Comparison of ENCODE assay signal across 7 mouse cellular contexts in genomic region chr14:12346011-12346864, GRCm38 (mm10). TPM values are rescaled to one million over a fixed set of nuclear protein-coding genes. Genes with fewer than 3 reads are reported as not detected.
A peak's percentile ranks its signal among the peaks of the same experiment; 100 is the strongest.
DNase-seq lines count a peak whose midpoint lies in the region; ATAC-seq and TF ChIP-seq lines count a peak whose summit lies in the region.

No protein-coding gene starts in this region.

- no peaks in the 10 kb centered on the region for H3K9me3 ChIP-seq in embryonic facial prominence, embryonic 12.5 days
- no peaks in the 10 kb centered on the region for H3K9me3 ChIP-seq in hindbrain, postnatal 0 days (ENCODE audit: low read length)
- H3K9me3 ChIP-seq in neural tube, embryonic 13.5 days = no peaks in the 10 kb centered on the region

- intact Hi-C loops in left cerebral cortex, adult 2 months (cut with DNase I) = loop anchor here (2.0 kb wide), 1 partner anchor 45 kb away; no protein-coding TSS in a partner anchor
- intact Hi-C loops in left cerebral cortex, postnatal 36 days (cut with DNase I) = no loop called here

- H3K9ac ChIP-seq in embryonic facial prominence, embryonic 12.5 days = no peak overlapping the region
- no peak overlapping the region for H3K9ac ChIP-seq in hindbrain, postnatal 0 days (replicated peaks; ENCODE audit: low read length)
- no peak overlapping the region for H3K9ac ChIP-seq in neural tube, embryonic 13.5 days

- under 1% methylated on average over 50 of the region's 50 CpGs for WGBS in embryonic facial prominence, embryonic 12.5 days
- under 1% methylated on average over 50 of the region's 50 CpGs for WGBS in hindbrain, postnatal 0 days
- 1% methylated on average over 50 of the region's 50 CpGs for WGBS in neural tube, embryonic 13.5 days

- DNase-seq in left cerebral cortex, adult 2 months (ENCODE audit: extremely low spot score in 1 of 2, low spot score in 2 of 2) = peak in 1 of 2 experiments; percentile 27
- no peak for DNase-seq in left cerebral cortex, postnatal 36 days (ENCODE audit: low spot score in 2 of 2)
- DNase-seq in hindbrain, postnatal 0 days (ENCODE audit: low spot score) = no peak
- DNase-seq in gastrocnemius, adult 18-20 months (ENCODE audit: low spot score) = no peak
- no peak for DNase-seq in gastrocnemius, postnatal 25 days

- H3K36me3 ChIP-seq in embryonic facial prominence, embryonic 12.5 days = no peaks in the 10 kb centered on the region
- H3K36me3 ChIP-seq in hindbrain, postnatal 0 days (ENCODE audit: insufficient read depth, low read length) = no peaks in the 10 kb centered on the region
- no peaks in the 10 kb centered on the region for H3K36me3 ChIP-seq in neural tube, embryonic 13.5 days

- no peak for ATAC-seq in embryonic facial prominence, embryonic 12.5 days (ENCODE audit: insufficient number of reproducible peaks, insufficient read depth, low FRiP score, low TSS enrichment)
- no peak for ATAC-seq in hindbrain, postnatal 0 days
- no peak for ATAC-seq in neural tube, embryonic 13.5 days (ENCODE audit: low read depth)

- H3K4me2 ChIP-seq in embryonic facial prominence, embryonic 12.5 days (replicated peaks) = peak overlapping the region; percentile 33
- peak overlapping the region; percentile 21; the same call in 1 of the 2 replicates for H3K4me2 ChIP-seq in hindbrain, postnatal 0 days (ENCODE audit: low read depth, low read length)
- peak overlapping the region; percentile 3; the same call in 1 of the 2 replicates for H3K4me2 ChIP-seq in neural tube, embryonic 13.5 days

- H3K4me1 ChIP-seq in embryonic facial prominence, embryonic 12.5 days = peaks cover 17% of the 10 kb centered on the region
- no peaks in the 10 kb centered on the region for H3K4me1 ChIP-seq in hindbrain, postnatal 0 days (ENCODE audit: insufficient read depth, low read length)
- peaks cover 29% of the 10 kb centered on the region for H3K4me1 ChIP-seq in neural tube, embryonic 13.5 days (replicated peaks)

- peak overlapping the region; percentile 87 for H3K27ac ChIP-seq in left cerebral cortex, adult 2 months
- no peak overlapping the region for H3K27ac ChIP-seq in embryonic facial prominence, embryonic 12.5 days
- H3K27ac ChIP-seq in hindbrain, postnatal 0 days = no peak overlapping the region
- H3K27ac ChIP-seq in neural tube, embryonic 13.5 days (replicated peaks) = no peak overlapping the region

- peaks cover 95% of the 10 kb centered on the region for H3K27me3 ChIP-seq in embryonic facial prominence, embryonic 12.5 days
- peaks cover 91% of the 10 kb centered on the region for H3K27me3 ChIP-seq in hindbrain, postnatal 0 days (ENCODE audit: insufficient read depth, low read length)
- H3K27me3 ChIP-seq in neural tube, embryonic 13.5 days = peaks cover 100% of the 10 kb centered on the region

- TF ChIP-seq CTCF in left cerebral cortex, adult 2 months (IDR thresholded peaks at IDR 0.05) = no peak
- no peak for TF ChIP-seq CTCF in hindbrain, postnatal 0 days (IDR thresholded peaks at IDR 0.05; ENCODE audit: low read depth)

- H3K4me3 ChIP-seq in left cerebral cortex, adult 2 months = peak overlapping the region; percentile 50
- peak overlapping the region; percentile 20 for H3K4me3 ChIP-seq in embryonic facial prominence, embryonic 12.5 days
- H3K4me3 ChIP-seq in hindbrain, postnatal 0 days (ENCODE audit: low read length) = peak overlapping the region; percentile 0; the same call in 1 of the 2 replicates
- no peak overlapping the region for H3K4me3 ChIP-seq in neural tube, embryonic 13.5 days

RNA-seq across cellular contexts. Expression of gene Fezf2, which starts 1.8 kb away (rescaled TPM):
- total RNA-seq in left cerebral cortex, adult 2 months (2021) = 10 to 100 TPM; 28.6 to 33.1 TPM
- total RNA-seq in left cerebral cortex, postnatal 36 days (2021) = 10 to 100 TPM; 24.9 to 33.5 TPM
- 2.7 and 2.9 TPM in 2 replicates for polyA plus RNA-seq in embryonic facial prominence, embryonic 12.5 days (2016; fragmentation: Nextera tagmentation; extraction: Ambion mirVana)
- total RNA-seq in hindbrain, postnatal 0 days (2014; rRNA removed) = 0.52 and 1.8 TPM in 2 replicates
- polyA plus RNA-seq in hindbrain, postnatal 0 days (2015; fragmentation: Nextera tagmentation; extraction: Ambion mirVana) = not detected in 2 replicates
- polyA plus RNA-seq in neural tube, embryonic 13.5 days (2015; fragmentation: Nextera tagmentation; extraction: Ambion mirVana) = 0.59 TPM in 1 of 2 replicates, not detected in the other
- total RNA-seq in gastrocnemius, adult 18-20 months (2021) = not detected
- total RNA-seq in gastrocnemius, postnatal 25 days (2021) = not detected
